Mouse (Mus musculus): ENCODE data around the gene Cdrt4. TPM values are rescaled to one million over a fixed set of nuclear protein-coding genes. Genes with fewer than 3 reads are reported as not detected.
A peak's percentile ranks its signal among the peaks of the same experiment; 100 is the strongest.

Gene Cdrt4
- total RNA-seq, 2 experiments from 2014 or later: 0.39 TPM; not detected in 1

DNA sequence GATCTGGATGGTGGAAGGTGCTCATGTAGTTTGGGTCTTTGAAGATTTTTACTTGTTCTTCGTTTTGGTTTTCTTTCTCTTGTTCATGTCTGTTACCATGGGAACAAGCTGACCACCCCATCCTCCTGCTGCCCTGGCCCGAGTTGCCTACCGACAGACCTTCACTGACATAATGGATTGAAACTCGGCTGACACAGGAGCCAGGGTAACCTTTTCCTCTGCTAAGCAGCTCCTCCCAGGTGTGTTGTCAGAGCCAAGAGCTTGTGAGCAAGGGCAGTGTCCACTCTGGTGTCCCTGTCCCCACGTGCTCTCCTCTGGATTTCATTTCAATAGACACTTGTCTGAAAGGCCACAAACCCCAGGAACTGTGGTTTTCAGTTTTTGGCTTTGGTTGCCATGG, 12.1 kb upstream of the Cdrt4 start:
- no peak for DNase-seq (ENCODE audit: extremely low spot score in 1 of 2, low spot score in 1 of 2)

DNA sequence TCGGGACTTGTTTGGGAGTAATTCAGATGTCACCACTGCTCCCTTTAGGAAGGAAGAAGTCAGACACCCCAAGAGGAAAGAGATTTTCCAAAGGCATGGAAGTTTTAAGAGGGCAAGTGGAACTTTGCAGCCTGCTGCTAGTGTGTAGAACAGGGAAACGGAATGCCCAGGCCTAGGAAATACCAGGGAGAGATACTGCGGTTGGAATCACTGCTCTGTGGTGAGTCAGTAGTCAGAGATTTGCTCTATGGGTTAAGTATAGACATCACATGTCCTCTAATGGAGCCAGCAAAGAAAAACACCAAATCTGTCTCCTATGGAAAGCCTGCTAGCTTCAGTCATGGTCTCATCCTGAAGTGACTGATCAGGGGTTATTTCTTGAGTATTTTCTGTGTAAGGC, 10.8 kb upstream of the Cdrt4 start:
- DNase-seq (ENCODE audit: extremely low spot score in 1 of 2, low spot score in 1 of 2): no peak

DNA sequence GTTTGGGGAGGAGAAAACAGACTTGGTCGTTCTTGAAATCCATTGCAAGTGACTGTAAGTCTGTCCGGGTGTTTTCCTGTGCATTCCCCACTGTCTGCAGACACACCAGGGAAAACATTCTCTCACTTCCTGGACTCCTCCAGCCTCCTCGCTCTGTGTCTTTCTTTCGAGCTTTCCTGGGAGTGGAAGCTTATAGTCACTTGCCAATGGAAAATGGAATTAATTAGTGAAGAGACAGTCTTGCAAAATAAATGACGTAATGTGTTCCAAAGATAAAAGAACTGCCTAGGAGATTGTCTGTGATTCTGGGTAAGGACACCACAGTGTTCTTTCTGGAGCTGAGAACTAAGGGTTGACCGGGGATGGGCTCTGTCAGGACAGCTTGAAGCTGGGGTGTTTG, 7.5 kb upstream of the Cdrt4 start:
- no peak for DNase-seq (ENCODE audit: extremely low spot score in 1 of 2, low spot score in 1 of 2)

DNA sequence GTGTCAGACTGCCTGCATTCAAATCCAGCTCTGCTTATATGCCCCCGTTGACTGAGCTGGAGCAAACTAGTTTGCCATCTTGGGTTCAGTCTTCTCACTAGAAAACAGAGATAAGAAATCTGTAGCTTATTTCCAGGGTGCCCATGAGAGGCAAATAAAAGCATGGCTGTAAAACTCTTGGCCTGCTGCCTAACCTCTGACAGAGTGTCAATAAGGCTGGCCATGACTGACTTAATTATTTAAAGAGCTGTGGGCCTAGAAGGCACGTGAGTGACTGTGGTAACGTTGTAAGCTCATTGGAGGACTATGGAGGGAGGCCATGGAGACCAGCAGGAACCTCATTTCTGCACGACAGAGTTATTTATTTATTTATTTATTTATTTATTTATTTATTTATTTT, 5.5 kb upstream of the Cdrt4 start:
- no peak for DNase-seq (ENCODE audit: extremely low spot score in 1 of 2, low spot score in 1 of 2)

DNA sequence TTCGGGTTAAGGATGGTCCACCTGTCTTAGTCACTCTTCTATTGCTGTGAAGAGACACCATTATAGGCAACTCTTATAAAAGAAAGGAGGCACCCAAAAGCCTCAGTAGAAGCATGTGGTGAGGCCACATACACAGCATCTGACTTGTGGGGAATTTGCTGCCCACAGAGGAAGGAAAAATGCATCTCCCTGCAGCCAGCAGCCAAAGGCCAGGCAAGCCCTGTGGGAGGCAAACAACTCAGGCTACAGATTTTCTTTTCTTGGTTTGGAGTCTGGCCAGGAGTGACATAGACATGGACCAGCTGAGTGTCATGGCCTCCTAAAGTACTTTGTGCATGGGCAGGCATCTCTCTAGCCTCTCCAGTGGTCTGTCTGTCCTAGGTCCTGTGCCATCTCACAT, 1.4 kb upstream of the Cdrt4 start:
- no peak for DNase-seq (ENCODE audit: extremely low spot score in 1 of 2, low spot score in 1 of 2)

DNA sequence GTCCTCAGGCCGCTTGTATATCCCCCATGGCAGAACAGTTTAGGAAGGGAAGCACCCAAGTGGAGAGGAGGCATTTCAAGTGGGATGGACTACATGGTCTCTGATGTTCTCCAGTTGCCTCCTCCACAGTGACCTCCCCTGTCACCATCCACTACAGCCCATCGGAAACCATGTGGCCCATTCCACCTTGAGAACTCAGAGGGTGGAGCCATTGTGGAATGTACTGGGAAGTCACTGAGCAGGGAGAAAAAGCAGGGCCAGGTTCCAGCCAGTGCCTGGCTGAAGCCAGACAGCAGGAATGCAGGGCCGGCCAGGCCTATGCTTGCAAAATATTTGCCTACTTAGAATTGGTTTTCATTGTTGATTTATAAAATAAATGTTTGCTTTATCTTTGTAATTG, 3.8 kb downstream of the Cdrt4 start:
- DNase-seq (ENCODE audit: extremely low spot score in 1 of 2, low spot score in 1 of 2): no peak

DNA sequence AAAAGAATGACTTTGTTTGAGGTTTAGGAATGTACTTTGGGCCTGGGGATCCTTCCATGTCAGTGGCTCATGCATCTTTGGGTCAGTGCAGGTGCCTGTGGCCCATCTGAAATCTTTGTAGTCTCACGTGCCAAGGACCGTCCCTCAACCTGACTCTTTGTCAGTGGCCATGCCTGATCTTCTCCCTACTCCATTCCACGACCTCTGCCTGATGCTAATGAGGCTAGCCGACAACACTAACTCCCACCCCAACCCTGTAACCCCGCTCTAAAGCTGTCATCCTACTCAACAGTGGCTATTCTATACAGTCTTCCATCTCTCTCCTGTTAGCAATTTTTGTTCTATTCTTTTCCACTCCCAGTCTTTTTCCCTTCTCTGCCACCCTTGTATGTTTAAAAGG, 4.2 kb downstream of the Cdrt4 start:
- no peak for DNase-seq (ENCODE audit: extremely low spot score in 1 of 2, low spot score in 1 of 2)

DNA sequence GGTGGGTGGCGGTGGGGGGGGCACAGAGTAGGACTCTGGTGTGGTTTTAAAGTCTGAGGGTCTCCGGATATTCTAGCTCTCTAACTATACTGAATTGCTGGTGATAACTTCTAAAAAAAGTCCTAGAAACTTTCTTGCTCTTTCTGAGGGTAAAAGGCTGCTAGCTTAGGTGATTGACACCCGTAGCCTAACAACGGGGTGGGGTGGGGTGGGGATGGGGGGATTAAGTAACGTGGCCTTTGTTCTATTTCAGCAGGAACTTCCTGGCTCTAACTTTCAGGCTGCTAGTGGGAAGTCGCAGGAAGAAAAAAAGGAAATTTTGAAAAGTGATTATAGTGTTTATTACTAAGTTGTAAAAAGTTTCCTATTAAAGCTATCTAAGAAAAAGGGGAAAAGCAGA, 4.8 kb downstream of the Cdrt4 start:
- no peak for DNase-seq (ENCODE audit: extremely low spot score in 1 of 2, low spot score in 1 of 2)

DNA sequence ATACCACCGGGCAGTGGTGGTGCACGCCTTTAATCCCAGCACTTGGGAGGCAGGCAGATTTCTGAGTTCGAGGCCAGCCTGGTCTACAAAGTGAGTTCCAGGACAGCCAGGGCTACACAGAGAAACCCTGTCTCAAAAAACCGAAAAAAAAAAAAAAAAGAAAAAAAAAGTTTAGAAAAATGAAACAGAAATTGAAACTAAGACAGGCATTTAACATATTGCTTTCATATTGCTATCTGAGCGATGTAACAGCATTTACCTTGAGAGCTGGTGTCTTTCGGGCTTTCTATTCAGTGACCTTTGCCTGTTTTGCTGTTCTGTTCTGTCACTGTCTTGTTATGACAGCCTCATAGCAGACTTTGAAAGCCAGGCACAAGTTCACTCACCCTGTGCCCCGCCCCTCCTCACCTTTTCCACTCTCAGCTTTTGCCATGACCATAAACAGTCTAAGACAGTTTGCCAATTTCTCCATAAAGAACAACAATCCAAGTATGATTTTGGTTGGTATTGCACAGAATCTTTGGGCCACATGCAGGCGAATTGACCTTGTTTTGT, 6.7 kb downstream of the Cdrt4 start:
- no peak for DNase-seq (ENCODE audit: extremely low spot score in 1 of 2, low spot score in 1 of 2)

DNA sequence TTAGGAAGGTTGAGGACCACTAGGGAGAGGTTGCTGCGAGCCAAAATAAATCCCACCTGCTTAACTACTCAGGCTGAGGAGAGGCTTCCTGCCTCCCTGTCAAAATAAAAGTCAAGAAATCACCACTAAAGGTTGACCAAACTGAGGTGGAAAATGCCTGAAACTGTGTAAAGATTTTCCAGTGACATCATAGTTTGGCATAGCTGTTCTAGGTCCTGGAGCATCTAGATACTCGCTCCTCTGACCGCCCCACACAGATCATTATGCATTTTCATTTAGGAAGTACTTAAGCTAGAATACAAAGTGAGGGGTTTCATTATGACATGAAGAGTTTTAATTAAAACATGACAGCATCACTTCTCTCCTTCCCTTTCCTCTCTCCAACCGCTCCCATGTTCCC, 12.3 kb downstream of the Cdrt4 start:
- DNase-seq (ENCODE audit: extremely low spot score in 1 of 2, low spot score in 1 of 2): no peak

DNA sequence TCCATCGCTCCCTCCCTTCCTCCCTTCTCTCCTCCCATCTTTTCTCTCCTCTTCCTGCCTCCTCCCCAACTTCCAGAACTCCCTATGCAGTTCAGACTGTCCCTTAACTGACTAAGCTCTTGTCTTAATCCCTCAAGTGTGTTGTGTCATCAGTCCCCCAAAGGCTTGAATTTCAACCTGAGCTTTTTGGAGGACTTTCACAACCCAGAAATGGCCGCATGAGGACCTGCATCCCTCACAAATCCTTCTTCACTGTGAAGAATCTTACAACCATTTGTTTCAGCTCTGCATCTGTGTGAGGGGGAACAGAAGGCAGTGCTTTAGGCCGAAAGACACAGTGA, 15.4 kb downstream of the Cdrt4 start:
- DNase-seq (ENCODE audit: extremely low spot score in 1 of 2, low spot score in 1 of 2): no peak

DNA sequence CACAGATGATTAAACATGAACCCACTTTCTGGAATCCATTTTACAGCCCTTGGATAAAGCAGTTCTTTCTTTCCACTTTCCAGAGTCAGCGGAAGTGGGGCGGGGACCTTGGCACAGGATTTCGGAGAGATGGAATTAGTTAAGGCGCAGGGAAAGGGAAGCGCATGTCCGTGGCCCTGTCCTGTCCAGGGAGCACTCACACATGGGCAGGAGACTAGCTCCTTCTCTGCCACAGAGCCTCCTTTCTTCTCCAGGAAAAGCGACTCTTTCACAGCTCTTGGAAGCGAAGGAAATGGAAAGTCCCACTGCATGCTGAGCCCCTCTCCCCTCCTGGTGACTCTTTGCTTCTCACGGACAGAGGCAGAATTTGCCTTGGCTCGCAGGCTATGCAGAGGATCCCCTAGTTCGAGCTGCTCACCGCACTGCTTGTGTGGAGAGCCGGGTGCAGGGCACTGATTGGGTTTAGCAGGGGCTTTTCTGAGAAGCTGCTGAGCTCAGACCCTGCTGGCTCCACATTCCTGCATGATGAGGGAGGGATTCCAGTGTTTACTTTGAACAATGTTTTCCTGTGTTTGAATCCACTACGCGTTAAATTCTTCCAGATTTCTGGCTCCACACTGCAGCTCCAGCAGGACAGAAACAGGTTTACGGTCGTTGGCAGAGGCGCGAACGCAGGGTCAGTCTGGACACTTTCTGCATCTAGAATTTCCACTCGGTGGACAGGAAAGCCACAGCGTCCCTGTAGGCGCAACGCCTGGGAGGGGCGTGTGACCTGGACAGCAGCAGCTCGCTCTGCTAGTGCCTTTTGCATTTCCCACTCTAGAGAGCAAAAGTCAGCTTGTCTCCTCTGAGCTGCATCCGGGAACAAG, 16.0 kb downstream of the Cdrt4 start:
- DNase-seq (ENCODE audit: extremely low spot score in 1 of 2, low spot score in 1 of 2): peak in 1 of 2 experiments; percentile 10

DNA sequence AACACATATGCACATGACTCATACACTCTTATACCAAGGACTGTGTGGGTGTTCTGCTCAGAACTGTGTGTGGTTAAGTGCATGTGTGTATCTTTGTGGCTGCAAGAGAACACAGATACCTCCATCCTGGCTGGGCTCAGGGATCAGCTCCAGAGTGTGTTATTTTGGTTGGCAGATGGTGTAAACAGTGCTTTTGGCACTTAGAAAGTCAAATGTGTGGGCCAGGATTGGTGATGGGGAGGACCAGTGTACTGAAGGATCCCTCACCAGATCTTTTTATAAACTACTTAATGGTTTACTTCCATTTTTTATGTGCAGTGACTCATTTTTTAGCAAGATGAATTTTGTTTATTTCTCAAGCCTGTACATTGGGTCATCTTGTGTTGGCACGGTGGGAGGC, 26.2 kb downstream of the Cdrt4 start:
- no peak for DNase-seq (ENCODE audit: extremely low spot score in 1 of 2, low spot score in 1 of 2)

DNA sequence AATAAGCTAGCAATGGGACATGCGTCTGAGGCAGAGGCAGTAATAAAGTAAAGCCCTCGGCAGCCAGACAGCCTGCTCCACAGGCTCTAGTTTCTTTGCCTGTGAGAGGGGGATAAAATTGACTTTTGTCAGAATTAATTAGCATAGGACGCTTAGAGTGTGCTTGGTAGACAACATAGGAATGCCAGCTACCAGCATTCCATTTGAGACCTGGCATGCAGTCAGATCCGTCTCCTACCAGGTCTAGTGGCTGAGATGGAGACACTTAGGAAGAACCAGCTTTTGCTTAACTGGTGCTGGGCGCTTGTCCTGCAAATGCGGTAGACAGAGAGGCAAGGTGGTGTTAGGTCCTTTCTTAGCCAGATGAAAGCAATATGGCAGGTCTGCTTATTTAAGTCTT, 27.9 kb downstream of the Cdrt4 start:
- no peak for DNase-seq (ENCODE audit: extremely low spot score in 1 of 2, low spot score in 1 of 2)

DNA sequence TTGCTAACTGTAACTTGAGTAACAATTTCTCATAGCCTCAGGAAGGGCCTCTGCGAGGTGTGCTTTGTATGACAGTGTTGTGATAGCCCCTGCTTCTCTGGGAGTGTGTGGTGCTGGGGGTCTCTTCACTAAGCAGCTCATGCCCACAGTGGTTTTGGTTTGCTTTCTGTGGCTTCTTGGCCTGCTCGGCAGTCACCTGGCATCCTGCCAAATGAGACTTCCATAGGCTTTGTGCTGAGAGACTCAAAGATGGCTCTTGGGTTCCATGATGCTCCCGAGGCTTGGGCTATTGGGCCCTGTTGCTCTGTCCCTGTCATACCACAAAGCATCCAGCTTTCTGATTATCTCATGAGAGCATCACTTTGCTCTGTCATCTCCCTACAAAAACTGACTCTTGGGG, 30.7 kb downstream of the Cdrt4 start:
- DNase-seq (ENCODE audit: extremely low spot score in 1 of 2, low spot score in 1 of 2): no peak

DNA sequence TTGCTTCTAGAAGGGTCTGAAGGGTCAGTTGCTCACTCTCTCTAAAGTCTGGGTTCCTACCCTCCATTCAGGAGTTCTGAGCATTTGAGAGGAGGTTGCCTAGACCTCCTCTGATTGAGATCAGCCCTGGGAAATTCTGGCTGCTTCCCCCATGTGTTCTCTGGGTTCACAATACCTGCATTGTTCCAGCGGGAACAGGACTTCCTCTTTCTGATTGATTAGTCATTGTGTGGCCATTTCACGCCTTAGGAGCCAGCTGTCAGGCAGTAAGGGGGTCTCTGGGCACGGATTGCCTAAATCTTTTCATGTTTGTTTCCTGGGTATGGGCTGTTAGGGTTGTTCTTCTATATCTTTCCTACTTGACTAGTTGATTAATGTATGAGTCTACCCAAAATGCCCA, 32.8 kb downstream of the Cdrt4 start:
- no peak for DNase-seq (ENCODE audit: extremely low spot score in 1 of 2, low spot score in 1 of 2)

DNA sequence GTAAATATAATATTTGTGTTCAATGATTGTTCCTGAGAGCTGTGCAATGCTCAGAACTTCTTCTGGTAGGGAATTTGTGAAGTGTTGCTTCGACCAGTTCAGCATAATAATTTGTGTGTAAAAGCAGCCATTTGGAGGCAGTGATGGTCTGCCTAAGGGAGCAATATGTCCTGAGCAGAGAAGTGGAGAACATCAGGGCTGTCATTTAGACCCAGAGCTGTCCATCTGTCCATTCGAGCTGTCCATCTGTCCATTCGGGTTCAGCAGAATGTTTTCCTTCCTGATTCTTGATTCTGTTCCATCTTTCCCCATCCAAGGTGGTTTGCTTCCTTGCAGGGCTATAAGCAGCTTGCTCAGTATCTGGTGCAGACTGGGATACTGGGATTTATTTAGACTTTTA, 33.4 kb downstream of the Cdrt4 start:
- no peak for DNase-seq (ENCODE audit: extremely low spot score in 1 of 2, low spot score in 1 of 2)

DNA sequence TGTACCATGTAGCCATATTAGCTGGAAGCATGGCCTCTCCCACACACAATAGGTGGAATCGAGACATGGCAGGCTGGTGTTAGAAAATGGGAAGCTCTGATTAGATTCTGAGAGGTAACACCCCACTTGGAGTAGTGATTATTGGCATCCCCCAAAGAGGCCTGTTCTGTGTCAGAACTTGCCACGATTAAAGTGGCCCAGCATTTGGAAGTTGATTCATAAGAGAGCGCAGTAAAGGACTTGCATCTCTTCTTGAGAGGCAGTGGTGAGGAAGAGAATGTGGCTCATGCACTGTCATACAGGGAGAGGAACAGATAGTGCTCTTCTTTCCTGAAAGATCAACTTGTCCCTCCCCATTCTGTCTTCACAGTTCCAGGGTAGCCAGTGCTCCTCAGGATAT, 34.1 kb downstream of the Cdrt4 start:
- no peak for DNase-seq (ENCODE audit: extremely low spot score in 1 of 2, low spot score in 1 of 2)

DNA sequence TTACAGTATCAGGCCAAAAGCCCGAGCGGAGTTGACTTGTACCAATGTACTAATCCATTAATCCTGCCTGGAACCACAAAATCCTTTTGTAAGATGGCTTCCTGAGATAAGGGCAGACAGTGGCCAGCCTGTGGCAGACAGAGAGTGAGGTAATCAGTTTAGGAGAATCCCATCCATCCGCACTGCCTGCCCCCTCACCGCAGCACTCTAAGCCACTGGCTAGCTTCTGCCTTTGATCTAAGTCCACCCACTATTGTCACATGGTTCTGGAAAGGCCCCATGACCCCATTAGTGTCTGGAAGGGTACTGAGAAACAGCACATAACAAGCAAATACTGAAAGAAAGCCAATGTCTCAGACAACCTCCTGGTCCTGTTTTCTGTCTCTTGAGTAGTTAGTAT, 35.6 kb downstream of the Cdrt4 start:
- DNase-seq (ENCODE audit: extremely low spot score in 1 of 2, low spot score in 1 of 2): no peak

DNA sequence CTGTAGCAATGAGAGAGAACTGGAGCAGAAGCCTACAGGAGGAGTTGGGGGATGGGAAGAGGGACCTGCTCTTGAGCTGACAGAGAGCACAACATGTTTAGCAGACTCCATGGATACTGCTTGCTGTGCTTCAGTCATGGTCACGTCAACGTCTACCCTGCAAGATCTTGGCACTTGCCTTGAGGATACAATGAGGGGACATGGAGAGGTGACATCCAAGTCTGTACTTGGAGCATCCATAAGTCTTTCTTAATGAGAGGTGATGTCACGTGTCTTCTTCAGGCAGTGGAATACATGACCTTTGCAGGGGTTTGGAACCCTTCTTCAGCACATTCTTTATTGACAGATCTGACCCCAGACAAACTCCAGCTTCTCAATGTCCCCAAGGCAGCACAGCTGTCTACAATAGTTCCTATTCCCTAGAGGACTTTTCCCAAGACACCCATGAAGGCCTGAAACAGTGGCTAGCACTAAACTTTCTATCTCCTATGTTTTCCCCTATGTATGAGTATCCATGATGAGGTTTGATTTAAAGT, 39.2 kb downstream of the Cdrt4 start:
- no peak for DNase-seq (ENCODE audit: extremely low spot score in 1 of 2, low spot score in 1 of 2)

DNA sequence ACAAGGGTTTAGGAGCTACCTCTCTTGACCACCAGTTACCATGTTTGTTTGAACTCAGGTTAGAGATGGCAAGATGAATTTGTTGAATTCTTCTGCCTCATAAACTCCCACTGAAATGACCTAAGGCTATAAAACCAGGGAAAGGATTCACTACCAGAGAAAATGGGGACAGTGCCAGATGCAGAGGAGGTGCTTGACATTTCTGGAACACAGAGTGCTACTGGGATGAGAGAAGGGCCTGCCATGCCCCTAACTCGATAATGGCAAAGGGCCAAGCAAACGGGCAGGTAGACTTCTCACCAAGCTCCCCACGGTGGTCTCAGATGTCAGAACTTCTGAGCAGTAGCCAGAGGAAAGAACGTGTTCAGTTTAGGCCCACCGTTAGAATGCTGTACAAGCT, 39.8 kb downstream of the Cdrt4 start:
- DNase-seq (ENCODE audit: extremely low spot score in 1 of 2, low spot score in 1 of 2): no peak

DNA sequence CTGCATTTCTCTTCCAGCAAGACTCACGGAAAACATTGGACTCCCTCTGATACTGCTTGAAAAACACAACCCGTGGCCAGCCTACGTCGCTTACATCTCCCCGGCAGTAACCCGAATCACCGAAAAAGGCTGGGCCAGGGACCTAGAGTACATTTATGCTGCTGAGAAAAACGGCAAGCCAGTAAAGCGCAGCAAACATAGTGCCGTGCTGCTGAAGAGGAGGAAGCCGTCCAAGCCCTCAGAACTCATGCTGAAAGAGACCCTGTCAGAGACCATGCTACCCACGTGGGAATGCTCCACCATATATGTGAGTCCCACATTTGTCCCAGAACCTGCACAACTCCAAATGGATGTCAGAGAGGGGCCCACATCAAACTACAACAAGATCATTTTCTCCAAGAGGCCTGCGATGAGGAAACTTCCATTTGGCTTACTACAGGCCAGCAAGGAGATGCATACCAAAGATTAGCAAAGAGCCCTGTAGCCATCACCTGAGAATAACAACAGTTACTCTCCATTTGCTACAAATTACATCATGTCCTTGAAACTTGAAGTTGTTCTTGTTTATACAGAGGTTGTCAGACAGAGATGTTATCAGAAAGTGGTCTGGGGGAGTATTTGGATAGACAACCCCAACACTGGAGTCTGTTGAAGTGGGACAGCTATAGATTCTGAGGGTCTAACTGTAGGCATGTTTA, 41.7 kb downstream of the Cdrt4 start:
- DNase-seq (ENCODE audit: extremely low spot score in 1 of 2, low spot score in 1 of 2): no peak

Data from layer of hippocampus, postnatal 25 days (tissue).